Mouse (Mus musculus): ENCODE measurements around the gene Tmem125. TPM values are rescaled to one million over a fixed set of nuclear protein-coding genes. Genes with fewer than 3 reads are reported as not detected.

Gene Tmem125
- total RNA-seq, 4 experiments from 2014 or later = not detected

Other genes with a start within 250 kb of the Tmem125 start
- gene Szt2, start 134.8 kb downstream of the Tmem125 start, total RNA-seq (2022) = 10 to 100 TPM; 22.4 to 45.1 (median 31.7) TPM
- gene Med8, start 134.7 kb downstream of the Tmem125 start, total RNA-seq (2022) = 10 to 100 TPM; 61.3 to 67.6 (median 66.8) TPM
- gene Elovl1, start 116.0 kb downstream of the Tmem125 start, total RNA-seq (2022) = 100 to 1,000 TPM in 2 of 4 experiments, 10 to 100 TPM in 2; 73.8 to 108 (median 99.3) TPM
- 1 to 10 TPM; 2.7 to 4.8 (median 3.8) TPM for gene Cdc20, start 106.7 kb downstream of the Tmem125 start, total RNA-seq (2022)
- gene Mpl, start 86.5 kb downstream of the Tmem125 start, total RNA-seq (2022) = under 1 TPM in 1 of 4 experiments, not detected in 3; 0.15 TPM
- gene Tie1, start 54.0 kb downstream of the Tmem125 start, total RNA-seq (2022) = 10 to 100 TPM; 30.0 to 53.6 (median 45.1) TPM
- not detected for gene 2610528J11Rik, start 17.0 kb downstream of the Tmem125 start, total RNA-seq (2022)
- gene Cfap57, start 76.7 kb upstream of the Tmem125 start, total RNA-seq (2022) = under 1 TPM in 2 of 4 experiments, not detected in 2; 0.06 to 0.22 TPM
- 10 to 100 TPM; 69.8 to 83.0 (median 76.6) TPM for gene Ebna1bp2, start 76.8 kb upstream of the Tmem125 start, total RNA-seq (2022)
- not detected for gene Olfr62, start 114.9 kb upstream of the Tmem125 start, total RNA-seq (2022)
- gene Olfr1342, start 148.7 kb upstream of the Tmem125 start, total RNA-seq (2022) = not detected
- not detected for gene Olfr1341, start 159.5 kb upstream of the Tmem125 start, total RNA-seq (2022)
- not detected for gene Olfr1340, start 176.1 kb upstream of the Tmem125 start, total RNA-seq (2022)
- gene Olfr1339, start 188.1 kb upstream of the Tmem125 start, total RNA-seq (2022) = not detected
- not detected for gene Olfr1338, start 214.7 kb upstream of the Tmem125 start, total RNA-seq (2022)
- gene Olfr1337, start 238.5 kb upstream of the Tmem125 start, total RNA-seq (2022) = not detected